Mouse (Mus musculus) forebrain, embryonic 15.5 days (tissue): Measurements from ENCODE around the gene Skap1. TPM values are rescaled to one million over a fixed set of nuclear protein-coding genes. Genes with fewer than 3 reads are reported as not detected.
A peak's percentile ranks its signal among the peaks of the same experiment; 100 is the strongest.
"Not testable (repeated sequence)": the region's sequence is repeated elsewhere in the genome, so short reads cannot be mapped to it uniquely, and the experiment has no call there.

Source experiments
- ATAC-seq: fragments of 200-750 bp; cut with Nextera tagmentation; replicated peaks from 2 replicates; pipeline ENCODE4 v1.8.0; 2017; ENCODE audit warnings: mild to moderate bottlenecking, moderate TSS enrichment, moderate library complexity
- H3K27ac ChIP-seq: fragments of 300-500 bp; sonication (generic); replicated peaks from 2 replicates; pipeline ENCODE4 v1.5.1; 2015; ENCODE audit warnings: mild to moderate bottlenecking, inconsistent platforms
- H3K27me3 ChIP-seq: fragments of 300-500 bp; sonication (generic); 2 replicates; pipeline ENCODE4 v1.6.1; 2015; ENCODE audit warnings: inconsistent platforms
- H3K36me3 ChIP-seq: fragments of 300-500 bp; sonication (generic); 2 replicates; pipeline ENCODE4 v1.6.1; 2015; ENCODE audit warnings: mild to moderate bottlenecking, inconsistent platforms
- H3K4me1 ChIP-seq: fragments of 300-500 bp; sonication (generic); 2 replicates; pipeline ENCODE4 v1.6.1; 2015; ENCODE audit warnings: inconsistent platforms
- H3K4me2 ChIP-seq: fragments of 300-500 bp; sonication (generic); replicated peaks from 2 replicates; pipeline ENCODE4 v1.6.1; 2015; ENCODE audit warnings: mild to moderate bottlenecking, inconsistent platforms
- H3K4me3 ChIP-seq: fragments of 300-500 bp; sonication (generic); 2 replicates; pipeline ENCODE4 v1.5.1; 2015; ENCODE audit warnings: mild to moderate bottlenecking, inconsistent platforms
- H3K9ac ChIP-seq: fragments of 300-500 bp; sonication (generic); replicated peaks from 2 replicates; pipeline ENCODE4 v1.6.1; 2015; ENCODE audit warnings: mild to moderate bottlenecking, inconsistent platforms
- H3K9me3 ChIP-seq: fragments of 300-500 bp; sonication (generic); 2 replicates; pipeline ENCODE4 v1.6.1; 2016; ENCODE audit warnings: inconsistent platforms
- WGBS: fragments of 180-500 bp; shearing (Covaris S2); methylation state at CpG from one replicate; pipeline ENCODE4 v1.1.7; 2015; ENCODE audit warnings: mixed read lengths; 5-methylcytosine and 5-hydroxymethylcytosine counted together
- polyA plus RNA-seq: library from polyadenylated mRNA; unstranded; fragments of >200 nt; fragmentation: Nextera tagmentation; extraction: Ambion mirVana; gene quantifications from 2 replicates; pipeline ENCODE4 v1.2.1, GENCODE M21; 2015

Skap1 gene
- polyA plus RNA-seq, 1 experiment from 2014 or later, result 2.8 TPM

- peaks cover 24% of the 10 kb centered on the region for H3K4me1 ChIP-seq
- no peak overlapping the region for H3K9ac ChIP-seq
- H3K4me2 ChIP-seq, result no peak overlapping the region
- no peak overlapping the region for H3K4me3 ChIP-seq
- H3K9me3 ChIP-seq, result no peaks in the 10 kb centered on the region
- H3K27me3 ChIP-seq, result no peaks in the 10 kb centered on the region
- peaks cover 24% of the 10 kb centered on the region for H3K36me3 ChIP-seq
- H3K27ac ChIP-seq, result no peak overlapping the region
- ATAC-seq, result no peak
- 72% methylated on average over 7 of the region's 7 CpGs for WGBS
These were observed 301.3 kb downstream of the Skap1 start for GRCm38 (mm10) chr11:96765645-96766044.

- Histone ChIP-seq H3K36me3 (peaks cover 33% of the 10 kb centered on the region), H3K4me1 (peaks cover 24% of the 10 kb centered on the region), H3K9ac (no peak overlapping the region), H3K9me3 (no peaks in the 10 kb centered on the region), H3K27me3 (no peaks in the 10 kb centered on the region), H3K27ac (peak overlapping the region; percentile 51), H3K4me2 (no peak overlapping the region), H3K4me3 (no peak overlapping the region)
- 69% methylated on average over 12 of the region's 12 CpGs for WGBS
- ATAC-seq, result no peak
These were observed 302.2 kb downstream of the Skap1 start for GRCm38 (mm10) chr11:96766555-96766954.

- no peaks in the 10 kb centered on the region for H3K9me3 ChIP-seq
- peak; percentile 69 for ATAC-seq
- WGBS, result 22% methylated on average over 7 of the region's 7 CpGs
- no peak overlapping the region for H3K4me3 ChIP-seq
- H3K4me1 ChIP-seq, result peaks cover 24% of the 10 kb centered on the region
- H3K27me3 ChIP-seq, result no peaks in the 10 kb centered on the region
- H3K27ac ChIP-seq, result peak overlapping the region; percentile 51
- peaks cover 38% of the 10 kb centered on the region for H3K36me3 ChIP-seq
- H3K9ac ChIP-seq, result no peak overlapping the region
- H3K4me2 ChIP-seq, result no peak overlapping the region
These were observed 302.7 kb downstream of the Skap1 start for GRCm38 (mm10) chr11:96767096-96767495.

GRCm38 (mm10) chr11:96768240-96768639 is 303.8 kb downstream of the Skap1 start:
- Histone ChIP-seq H3K9me3 (no peaks in the 10 kb centered on the region), H3K36me3 (peaks cover 49% of the 10 kb centered on the region), H3K9ac (no peak overlapping the region), H3K4me3 (no peak overlapping the region), H3K4me2 (no peak overlapping the region), H3K27me3 (no peaks in the 10 kb centered on the region), H3K27ac (peak overlapping the region; percentile 51), H3K4me1 (peaks cover 24% of the 10 kb centered on the region)
- 73% methylated on average over 9 of the region's 9 CpGs for WGBS
- no peak for ATAC-seq

GRCm38 (mm10) chr11:96771274-96771975 is 307.0 kb downstream of the Skap1 start:
- Histone ChIP-seq H3K27ac (no peak overlapping the region), H3K9ac (no peak overlapping the region), H3K4me2 (no peak overlapping the region), H3K27me3 (no peaks in the 10 kb centered on the region), H3K4me1 (peaks cover 34% of the 10 kb centered on the region), H3K4me3 (no peak overlapping the region), H3K9me3 (no peaks in the 10 kb centered on the region), H3K36me3 (peaks cover 54% of the 10 kb centered on the region)
- 97% methylated on average over 9 of the region's 9 CpGs for WGBS
- no peak for ATAC-seq

GRCm38 (mm10) chr11:96772413-96772812 is 308.0 kb downstream of the Skap1 start:
- no peaks in the 10 kb centered on the region for H3K9me3 ChIP-seq
- no peak overlapping the region for H3K27ac ChIP-seq
- H3K4me1 ChIP-seq, result peaks cover 31% of the 10 kb centered on the region
- no peak overlapping the region for H3K9ac ChIP-seq
- no peak overlapping the region for H3K4me3 ChIP-seq
- ATAC-seq, result no peak
- 94% methylated on average over 9 of the region's 9 CpGs for WGBS
- no peak overlapping the region for H3K4me2 ChIP-seq
- peaks cover 54% of the 10 kb centered on the region for H3K36me3 ChIP-seq
- H3K27me3 ChIP-seq, result no peaks in the 10 kb centered on the region

GRCm38 (mm10) chr11:96774536-96774935 is 310.1 kb downstream of the Skap1 start:
- Histone ChIP-seq H3K4me1 (peaks cover 31% of the 10 kb centered on the region), H3K36me3 (peaks cover 39% of the 10 kb centered on the region), H3K9me3 (no peaks in the 10 kb centered on the region), H3K9ac (no peak overlapping the region), H3K27me3 (no peaks in the 10 kb centered on the region), H3K4me2 (no peak overlapping the region), H3K4me3 (no peak overlapping the region), H3K27ac (no peak overlapping the region)
- no peak for ATAC-seq
- 83% methylated on average over 3 of the region's 3 CpGs for WGBS

GRCm38 (mm10) chr11:96775063-96775462 is 310.7 kb downstream of the Skap1 start:
- H3K27ac ChIP-seq, result no peak overlapping the region
- H3K4me1 ChIP-seq, result peaks cover 31% of the 10 kb centered on the region
- WGBS, result 70% methylated on average over 8 of the region's 8 CpGs
- H3K4me3 ChIP-seq, result no peak overlapping the region
- H3K27me3 ChIP-seq, result no peaks in the 10 kb centered on the region
- H3K4me2 ChIP-seq, result no peak overlapping the region
- peaks cover 37% of the 10 kb centered on the region for H3K36me3 ChIP-seq
- ATAC-seq, result no peak
- no peaks in the 10 kb centered on the region for H3K9me3 ChIP-seq
- H3K9ac ChIP-seq, result no peak overlapping the region

- H3K9ac ChIP-seq, result no peak overlapping the region
- no peaks in the 10 kb centered on the region for H3K27me3 ChIP-seq
- no peak overlapping the region for H3K4me2 ChIP-seq
- no peak overlapping the region for H3K27ac ChIP-seq
- H3K4me1 ChIP-seq, result peaks cover 31% of the 10 kb centered on the region
- H3K9me3 ChIP-seq, result no peaks in the 10 kb centered on the region
- peaks cover 31% of the 10 kb centered on the region for H3K36me3 ChIP-seq
- ATAC-seq, result no peak
- WGBS, result 64% methylated on average over 7 of the region's 7 CpGs
- 0 out of 2 replicates have a peak overlapping the region, but pooled peaks have one; percentile 73 for H3K4me3 ChIP-seq
These were observed 311.3 kb downstream of the Skap1 start for GRCm38 (mm10) chr11:96775665-96776064.

GRCm38 (mm10) chr11:96776068-96776467 is 311.7 kb downstream of the Skap1 start:
- 48% methylated on average over 3 of the region's 3 CpGs for WGBS
- Histone ChIP-seq H3K4me3 (peak overlapping the region; percentile 73), H3K4me2 (peak overlapping the region; percentile 82), H3K4me1 (peaks cover 31% of the 10 kb centered on the region), H3K9ac (peak overlapping the region; percentile 69; the same call in 1 of the 2 replicates), H3K9me3 (no peaks in the 10 kb centered on the region), H3K27me3 (no peaks in the 10 kb centered on the region), H3K36me3 (peaks cover 27% of the 10 kb centered on the region), H3K27ac (no peak overlapping the region)
- ATAC-seq, result no peak

GRCm38 (mm10) chr11:96776968-96777962 is 312.9 kb downstream of the Skap1 start, which contains the start of gene Snx11:
Snx11 (minus strand) TSS chr11:96777559.
- Histone ChIP-seq H3K4me1 (peaks cover 31% of the 10 kb centered on the region), H3K27ac (peak within 1 kb of the TSS; percentile 78), H3K36me3 (peaks cover 15% of the 10 kb centered on the region), H3K4me3 (peak within 1 kb of the TSS; percentile 73), H3K27me3 (no peaks in the 10 kb centered on the region), H3K9ac (peak within 1 kb of the TSS; percentile 69), H3K4me2 (peak within 1 kb of the TSS; percentile 82), H3K9me3 (no peaks in the 10 kb centered on the region)
- WGBS, result 1% methylated on average over 59 of the region's 59 CpGs
- ATAC-seq, result peak; percentile 99

- H3K36me3 ChIP-seq, H3K9me3 ChIP-seq, ATAC-seq, H3K27me3 ChIP-seq: not testable (repeated sequence)
- peak overlapping the region; percentile 69 for H3K9ac ChIP-seq
- WGBS, result 71% methylated on average over 10 of the region's 10 CpGs
- H3K27ac ChIP-seq, result peak overlapping the region; percentile 78
- H3K4me2 ChIP-seq, result peak overlapping the region; percentile 82
- H3K4me1 ChIP-seq, result peaks cover 31% of the 10 kb centered on the region
- H3K4me3 ChIP-seq, result peak overlapping the region; percentile 73
These were observed 313.8 kb downstream of the Skap1 start for GRCm38 (mm10) chr11:96778061-96778627.
